Mouse (Mus musculus) gastrocnemius, adult 18-20 months (tissue): ENCODE results near the gene Ehd1. TPM values are rescaled to one million over a fixed set of nuclear protein-coding genes. Genes with fewer than 3 reads are reported as not detected.
A peak's percentile ranks its signal among the peaks of the same experiment; 100 is the strongest.

ENCODE experiments used
- DNase-seq: peaks from one replicate; pipeline ENCODE4 v3.0.0; 2021; ENCODE audit warnings: low spot score
- total RNA-seq, 2 experiments: library from RNA; stranded (reverse); gene quantifications; 2 replicates each; pipeline ENCODE4 v1.2.3; 2021

Ehd1 gene
- total RNA-seq, 2 experiments from 2014 or later, result 30.2 to 40.3 TPM

- no peak for DNase-seq
Measured at GRCm38 (mm10) chr19:6260428-6260827, 16.1 kb upstream of the Ehd1 start.

- DNase-seq, result no peak
Measured at GRCm38 (mm10) chr19:6260946-6261345, 15.6 kb upstream of the Ehd1 start.

GRCm38 (mm10) chr19:6261379-6261778 is 15.1 kb upstream of the Ehd1 start:
- no peak for DNase-seq

- peak; percentile 63 for DNase-seq
Measured at GRCm38 (mm10) chr19:6262222-6262621, 14.3 kb upstream of the Ehd1 start.

GRCm38 (mm10) chr19:6262839-6263433 is 13.6 kb upstream of the Ehd1 start:
- DNase-seq, result no peak

GRCm38 (mm10) chr19:6264200-6264599 is 12.3 kb upstream of the Ehd1 start:
- no peak for DNase-seq

GRCm38 (mm10) chr19:6264945-6265344 is 11.6 kb upstream of the Ehd1 start:
- no peak for DNase-seq

GRCm38 (mm10) chr19:6265727-6266182 is 10.8 kb upstream of the Ehd1 start:
- no peak for DNase-seq

- peak; percentile 29 for DNase-seq
Measured at GRCm38 (mm10) chr19:6267306-6268169, 9.0 kb upstream of the Ehd1 start.

- DNase-seq, result peak; percentile 90
Measured at GRCm38 (mm10) chr19:6268170-6268528, 8.4 kb upstream of the Ehd1 start.

GRCm38 (mm10) chr19:6268670-6269132 is 7.8 kb upstream of the Ehd1 start:
- peak; percentile 32 for DNase-seq

- no peak for DNase-seq
Measured at GRCm38 (mm10) chr19:6269798-6270475, 6.6 kb upstream of the Ehd1 start.

- DNase-seq, result no peak
Measured at GRCm38 (mm10) chr19:6270661-6271060, 5.9 kb upstream of the Ehd1 start.

- DNase-seq, result no peak
Measured at GRCm38 (mm10) chr19:6271206-6271605, 5.3 kb upstream of the Ehd1 start.

- no peak for DNase-seq
Measured at GRCm38 (mm10) chr19:6272053-6272452, 4.5 kb upstream of the Ehd1 start.

- DNase-seq, result peak; percentile 50
Measured at GRCm38 (mm10) chr19:6272738-6273137, 3.8 kb upstream of the Ehd1 start.

GRCm38 (mm10) chr19:6273592-6273991 is 2.9 kb upstream of the Ehd1 start:
- no peak for DNase-seq

- peak; percentile 32 for DNase-seq
Measured at GRCm38 (mm10) chr19:6273998-6274608, 2.4 kb upstream of the Ehd1 start.

GRCm38 (mm10) chr19:6275740-6276389 is 660 bp upstream of the Ehd1 start:
- peak; percentile 37 for DNase-seq

GRCm38 (mm10) chr19:6277661-6278438 is 1.3 kb downstream of the Ehd1 start:
- DNase-seq, result peak; percentile 88
